Mouse (Mus musculus): ENCODE results near the gene Fam129b.

The Fam129b gene

DNA sequence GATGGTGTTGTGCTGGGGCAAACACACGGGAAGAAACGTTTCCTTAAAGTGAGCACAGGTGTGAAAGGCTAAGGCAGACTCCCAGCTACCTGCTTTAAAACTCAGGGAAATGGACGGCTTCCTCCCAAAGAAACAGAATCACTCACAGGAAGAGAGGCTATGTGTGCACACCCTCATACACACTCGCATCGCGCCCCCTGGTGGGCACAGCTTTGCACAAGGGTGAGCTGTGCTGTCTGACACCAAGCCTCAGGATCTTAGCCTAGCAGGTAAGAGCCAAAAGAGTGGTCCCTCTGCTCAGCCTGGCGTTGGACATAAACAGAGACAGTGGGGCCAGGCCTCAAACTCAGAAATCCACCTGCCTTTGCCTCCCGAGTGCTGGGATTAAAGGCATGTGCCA lies 21.7 kb upstream of the Fam129b start:
- ChIA-PET CTCF (interaction anchor here (0.5 to 5.9 kb wide), 68 partner anchors 9 to 594 kb away, joined by 3 to 98 read pairs (median 5); partner anchors contain the start of genes Tor2a (in 2 of the 4), Cfap157 (in 1 of the 4), Eng (in 1 of the 4) and Pip5kl1 (in 1 of the 4)), POLR2A (interaction anchor here in 3 of 4 experiments (0.7 to 1.7 kb wide), 12 partner anchors 12 to 146 kb away, joined by 3 to 6 read pairs (median 4); partner anchors contain the start of genes Lrsam1 (in 1 of the 3), Rpl12 (in 1 of the 3) and Tor2a (in 1 of the 3))

DNA sequence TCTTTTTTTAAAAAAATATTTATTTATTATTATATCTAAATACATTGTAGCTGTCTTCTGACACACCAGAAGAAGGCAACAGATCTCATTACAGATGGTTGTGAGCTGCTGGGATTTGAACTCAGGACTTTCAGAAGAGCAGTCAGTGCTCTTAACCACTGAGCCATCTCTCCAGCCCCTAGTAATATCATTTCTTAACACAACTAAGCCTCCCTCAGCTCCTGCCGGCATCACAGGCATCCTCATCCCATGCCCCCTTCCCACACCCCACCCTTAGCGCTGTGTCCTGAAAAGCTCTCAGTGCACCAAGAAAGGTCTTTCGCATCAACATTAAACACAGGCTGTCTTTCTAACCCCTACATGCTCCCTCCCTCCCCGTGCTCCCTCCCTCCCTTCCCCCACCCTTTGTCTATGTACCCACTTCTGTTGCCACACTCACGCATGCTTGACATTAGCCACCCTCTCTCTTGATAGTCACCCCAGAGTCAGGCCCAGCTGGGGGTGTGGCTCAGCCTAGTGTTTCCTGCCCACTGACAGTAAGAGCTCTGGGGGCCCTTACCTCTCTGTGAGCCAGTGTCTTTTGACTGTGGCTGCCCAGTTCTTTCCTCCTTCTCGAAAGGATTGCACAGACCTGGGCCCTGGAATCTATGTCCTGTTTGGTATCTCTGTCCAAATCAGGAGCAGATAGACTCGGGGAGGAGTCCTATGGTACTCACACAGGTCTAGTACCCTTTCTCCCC lies 20.7 kb upstream of the Fam129b start:
- POLR2A ChIA-PET, result interaction anchor here in 3 of 4 experiments (0.5 to 1.7 kb wide), 6 partner anchors 73 to 128 kb away, joined by 3 to 7 read pairs (median 4); no protein-coding TSS in a partner anchor

GRCm38 (mm10) chr2:32855790-32856465 lies 20.0 kb upstream of the Fam129b start:
- CTCF ChIA-PET, result interaction anchor here in 3 of 4 experiments (0.5 to 5.9 kb wide), 13 partner anchors 10 to 454 kb away, joined by 3 to 98 read pairs (median 5); no protein-coding TSS in a partner anchor

More for the DNA sequence above, 20.7 kb upstream of the Fam129b start:
- CTCF ChIA-PET, result interaction anchor here (0.7 to 5.9 kb wide), 28 partner anchors 10 to 453 kb away, joined by 3 to 98 read pairs (median 6); partner anchors contain the start of gene Tor2a (in 1 of the 4)

DNA sequence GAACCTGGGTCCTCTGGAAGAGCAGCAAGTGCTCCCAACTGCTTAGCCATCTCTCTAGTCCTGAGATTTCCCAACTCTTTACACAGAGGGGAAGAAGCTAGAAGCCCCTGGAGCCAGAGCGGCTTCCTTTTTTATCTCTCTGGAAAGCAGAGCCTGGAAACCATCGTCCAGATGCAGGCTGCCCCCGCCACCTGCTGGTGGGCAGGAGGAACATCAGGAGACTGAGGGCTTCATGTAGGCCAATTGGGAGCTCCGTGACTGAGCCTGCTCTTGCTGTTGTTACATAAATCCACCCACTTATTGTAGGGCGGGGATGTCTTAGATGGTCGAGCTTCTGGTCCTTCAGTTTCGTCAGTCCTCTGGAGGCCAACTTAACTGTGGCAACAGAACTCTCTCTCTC lies 18.3 kb upstream of the Fam129b start:
- CTCF ChIA-PET, result interaction anchor here (0.5 to 1.5 kb wide), 148 partner anchors 8 to 590 kb away, joined by 3 to 74 read pairs (median 4); partner anchors contain the start of genes Tor2a (in 3 of the 4), Stxbp1 (in 2 of the 4), Cfap157 (in 1 of the 4) and Fpgs (in 1 of the 4)
- POLR2A ChIA-PET, result interaction anchor here (0.6 to 1.5 kb wide), 35 partner anchors 14 to 1296 kb away, joined by 3 to 9 read pairs (median 3); partner anchors contain the start of genes Lrsam1 (in 1 of the 4), Rpl12 (in 1 of the 4), Slc2a8 (in 1 of the 4) and St6galnac4 (in 1 of the 4)

More at GRCm38 (mm10) chr2:32855790-32856465, 20.0 kb upstream of the Fam129b start:
- POLR2A ChIA-PET, result interaction anchor here in 2 of 4 experiments (0.5 to 1.6 kb wide), 3 partner anchors 73 to 113 kb away, joined by 3 to 7 read pairs (median 5); no protein-coding TSS in a partner anchor

DNA sequence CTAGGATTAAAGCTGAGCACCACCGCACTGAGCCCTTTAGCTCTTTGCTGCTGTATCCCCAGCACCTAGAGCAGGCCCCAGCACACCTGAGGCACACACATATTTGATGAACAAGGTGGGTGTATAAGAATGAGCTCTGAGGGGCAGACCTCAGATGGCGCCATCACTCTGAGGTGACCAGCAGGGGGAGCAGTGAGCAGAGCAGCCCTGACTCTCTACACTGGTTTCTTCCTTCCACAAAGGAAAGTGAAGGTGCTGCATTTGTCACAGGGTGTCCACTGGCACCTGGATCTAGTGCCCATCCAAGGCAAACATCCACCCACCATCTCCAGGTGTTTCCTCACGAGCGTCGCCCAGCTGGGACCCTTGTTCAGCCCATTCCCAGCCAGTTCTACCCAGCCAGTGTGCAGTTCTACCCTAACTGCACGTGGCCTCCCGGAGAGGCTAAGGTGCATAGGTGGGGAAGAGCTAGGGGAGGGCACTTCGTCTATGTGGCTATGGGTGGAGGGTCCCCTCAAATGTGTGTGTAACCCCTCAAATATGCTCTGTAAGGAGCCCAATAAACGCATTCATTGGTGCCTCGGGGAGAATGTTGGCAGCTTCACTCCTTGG lies 16.8 kb upstream of the Fam129b start:
- POLR2A ChIA-PET, result interaction anchor here in 3 of 4 experiments (0.6 to 2.4 kb wide), 30 partner anchors 9 to 288 kb away, joined by 3 to 26 read pairs (median 4); partner anchors contain the start of genes Lrsam1 (in 3 of the 3), Rpl12 (in 3 of the 3), Dpm2 (in 1 of the 3) and St6galnac4 (in 1 of the 3)

DNA sequence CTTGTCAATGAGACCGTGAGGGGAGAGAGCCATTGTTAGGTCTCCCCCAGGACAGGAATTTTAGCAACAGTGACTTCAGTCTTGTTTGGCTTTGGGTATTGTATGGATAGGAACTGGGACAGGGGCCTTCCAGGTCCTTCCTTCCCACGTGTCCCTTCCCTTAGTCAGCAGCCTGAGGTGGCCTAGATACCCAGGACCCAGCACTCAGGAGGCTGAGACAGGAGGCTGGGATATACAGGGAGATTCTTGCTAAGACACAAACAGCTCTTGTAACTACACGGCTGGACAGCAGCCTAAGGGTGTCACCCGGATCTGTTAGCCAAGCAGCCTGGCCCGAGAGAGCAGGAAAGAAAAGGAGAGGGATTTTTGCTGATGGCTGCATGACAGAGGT lies 16.3 kb upstream of the Fam129b start:
- POLR2A ChIA-PET, result interaction anchor here in 3 of 4 experiments (0.6 to 2.4 kb wide), 33 partner anchors 8 to 289 kb away, joined by 3 to 26 read pairs (median 4); partner anchors contain the start of genes Lrsam1 (in 3 of the 3), Rpl12 (in 3 of the 3), Dpm2 (in 1 of the 3) and St6galnac4 (in 1 of the 3)
- CTCF ChIA-PET, result interaction anchor here (0.5 to 3.1 kb wide), 94 partner anchors 8 to 740 kb away, joined by 3 to 110 read pairs (median 4); partner anchors contain the start of genes Tor2a (in 2 of the 4) and Garnl3 (in 1 of the 4)

More for the DNA sequence above, 16.8 kb upstream of the Fam129b start:
- CTCF ChIA-PET, result interaction anchor here (0.5 to 3.1 kb wide), 104 partner anchors 8 to 1272 kb away, joined by 3 to 110 read pairs (median 4); partner anchors contain the start of genes Tor2a (in 2 of the 4), Cdk9 (in 1 of the 4) and Garnl3 (in 1 of the 4)

DNA sequence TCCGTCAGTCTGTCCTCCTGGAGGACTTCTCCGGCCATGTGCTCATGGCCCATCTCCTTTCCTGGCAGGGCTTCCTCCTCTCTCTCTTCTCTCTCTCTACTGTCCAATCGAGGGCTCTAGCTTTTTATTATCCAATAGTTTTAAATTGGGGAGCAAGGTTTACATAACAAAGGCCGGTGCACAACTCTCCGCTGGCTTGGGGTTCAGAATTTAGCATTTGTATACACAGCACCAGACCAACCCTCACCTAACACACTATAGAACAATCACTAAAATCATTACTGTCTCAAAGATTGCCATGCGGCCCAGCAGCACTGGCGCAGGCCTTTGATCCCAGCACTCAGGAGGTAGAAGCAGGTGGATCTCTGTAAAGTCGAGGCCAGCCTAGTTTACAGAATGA lies 15.1 kb upstream of the Fam129b start:
- ChIA-PET POLR2A (interaction anchor here in 3 of 4 experiments (0.9 to 2.4 kb wide), 16 partner anchors 9 to 121 kb away, joined by 3 to 26 read pairs (median 4); partner anchors contain the start of genes Lrsam1 (in 2 of the 3), Rpl12 (in 2 of the 3), Slc2a8 (in 1 of the 3) and Tor2a (in 1 of the 3)), CTCF (interaction anchor here (0.5 to 3.1 kb wide), 16 partner anchors 9 to 171 kb away, joined by 3 to 110 read pairs (median 11); no protein-coding TSS in a partner anchor)

- POLR2A ChIA-PET, result interaction anchor here in 1 of 4 experiments (1.3 kb wide), 1 partner anchor 65 kb away, joined by 4 read pairs; no protein-coding TSS in a partner anchor
- CTCF ChIA-PET, result interaction anchor here in 2 of 4 experiments (1.4 to 1.8 kb wide), 2 partner anchors 65 to 67 kb away, joined by 4 to 9 read pairs (median 7); no protein-coding TSS in a partner anchor
These were observed 12.6 kb upstream of the Fam129b start for GRCm38 (mm10) chr2:32863317-32863716.

DNA sequence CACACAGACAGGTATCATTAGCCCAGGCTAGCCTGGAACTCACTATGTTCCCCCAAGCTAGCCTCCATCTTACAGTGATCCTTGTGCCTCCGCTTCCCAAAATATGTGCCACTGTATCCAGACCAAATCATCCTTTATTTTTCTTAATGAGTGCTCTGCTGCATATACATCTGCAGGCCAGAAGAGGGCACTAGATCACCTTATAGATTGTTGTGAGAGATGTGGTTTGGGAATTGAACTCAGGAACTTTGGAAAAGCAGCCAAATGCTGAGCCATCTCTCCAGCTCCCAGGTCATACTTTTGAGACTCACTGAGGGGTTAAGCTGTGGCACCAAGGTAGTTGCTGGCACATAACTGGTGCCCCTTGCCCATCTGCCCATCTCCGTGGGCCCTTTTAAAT lies 11.2 kb upstream of the Fam129b start:
- POLR2A ChIA-PET, result interaction anchor here in 3 of 4 experiments (0.6 to 1.9 kb wide), 12 partner anchors 20 to 1773 kb away, joined by 3 to 13 read pairs (median 4); partner anchors contain the start of genes Lrsam1 (in 1 of the 3) and Rpl12 (in 1 of the 3)
- CTCF ChIA-PET, result interaction anchor here (0.6 to 5.0 kb wide), 17 partner anchors 10 to 83 kb away, joined by 3 to 56 read pairs (median 4); no protein-coding TSS in a partner anchor

- CTCF ChIA-PET, result interaction anchor here (0.6 to 5.0 kb wide), 8 partner anchors 8 to 61 kb away, joined by 3 to 56 read pairs (median 5); no protein-coding TSS in a partner anchor
- POLR2A ChIA-PET, result interaction anchor here in 3 of 4 experiments (0.6 to 2.0 kb wide), 8 partner anchors 8 to 558 kb away, joined by 3 to 6 read pairs (median 3); no protein-coding TSS in a partner anchor
These were observed 8.6 kb upstream of the Fam129b start for GRCm38 (mm10) chr2:32867354-32867753.

- POLR2A ChIA-PET, result interaction anchor here in 3 of 4 experiments (0.5 to 1.5 kb wide), 7 partner anchors 22 to 238 kb away, joined by 3 to 6 read pairs (median 3); no protein-coding TSS in a partner anchor
- CTCF ChIA-PET, result interaction anchor here in 3 of 4 experiments (0.6 to 1.7 kb wide), 4 partner anchors 11 to 571 kb away, joined by 3 to 8 read pairs (median 4); no protein-coding TSS in a partner anchor
These were observed 6.1 kb upstream of the Fam129b start for GRCm38 (mm10) chr2:32869721-32870274.

- POLR2A ChIA-PET, result interaction anchor here (0.6 to 1.5 kb wide), 8 partner anchors 37 to 239 kb away, joined by 3 to 6 read pairs (median 4); no protein-coding TSS in a partner anchor
- CTCF ChIA-PET, result interaction anchor here (0.5 to 1.7 kb wide), 14 partner anchors 12 to 1061 kb away, joined by 3 to 10 read pairs (median 4); no protein-coding TSS in a partner anchor
These were observed 5.4 kb upstream of the Fam129b start for GRCm38 (mm10) chr2:32870275-32871100.

DNA sequence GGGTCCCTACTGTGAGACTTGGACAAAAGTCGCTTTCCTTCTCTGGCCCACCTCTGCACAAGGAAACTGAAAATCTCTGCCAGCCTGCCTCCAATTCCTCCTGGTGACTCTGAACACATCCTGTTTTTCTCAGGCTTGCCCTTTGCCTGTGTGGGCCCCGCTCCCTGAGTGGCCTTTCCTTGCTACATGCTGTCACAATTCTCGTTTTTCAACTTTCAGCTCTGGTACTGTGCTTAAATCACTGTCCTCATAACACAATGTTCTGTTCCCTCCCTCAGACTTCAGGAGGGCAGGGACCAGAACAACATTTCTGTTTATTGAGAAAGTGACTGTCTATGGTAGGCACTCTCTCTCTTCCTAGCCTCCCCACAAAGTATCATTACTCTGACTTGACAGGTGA lies 1.8 kb upstream of the Fam129b start:
- POLR2A ChIA-PET, result interaction anchor here in 3 of 4 experiments (0.9 to 4.1 kb wide), 9 partner anchors 12 to 88 kb away, joined by 3 to 18 read pairs (median 6); partner anchors contain the start of genes Lrsam1 (in 1 of the 3) and Rpl12 (in 1 of the 3)
- CTCF ChIA-PET, result interaction anchor here (0.7 to 3.8 kb wide), 12 partner anchors 15 to 95 kb away, joined by 3 to 14 read pairs (median 4); no protein-coding TSS in a partner anchor

DNA sequence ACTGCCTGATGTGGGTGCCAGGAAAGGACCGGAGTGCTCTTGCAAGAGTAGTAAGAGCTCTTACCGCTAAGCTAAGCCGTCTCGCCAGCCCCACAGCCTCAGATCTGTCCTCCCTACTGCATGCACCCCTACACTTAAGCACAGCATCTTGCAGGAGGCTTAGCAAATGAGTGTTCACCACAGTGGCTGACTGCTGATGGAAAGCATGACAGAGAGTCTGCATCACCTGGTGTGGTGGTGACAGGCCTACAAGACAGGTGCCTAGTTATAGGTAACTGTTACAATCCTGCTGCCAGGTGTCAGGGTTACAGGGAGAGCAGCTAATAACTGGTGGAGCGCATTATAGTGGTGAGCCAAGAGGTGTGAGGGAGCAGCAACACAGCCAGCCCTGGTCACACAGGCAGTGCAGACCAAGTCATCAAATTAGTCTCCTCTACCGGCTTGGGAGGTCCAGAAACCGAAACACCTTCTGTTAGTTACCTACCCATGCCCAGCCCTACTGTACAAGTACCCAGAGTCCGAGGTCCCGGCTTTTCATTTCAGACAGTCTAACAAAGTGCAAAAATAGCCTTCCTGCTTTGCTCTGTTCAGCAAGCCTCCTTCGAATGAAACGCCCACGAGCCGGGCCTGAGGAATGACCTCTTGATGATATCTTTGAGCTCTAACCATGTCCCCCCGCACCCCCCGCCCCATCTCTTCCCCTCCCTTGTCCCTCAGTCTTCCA lies 801 bp upstream of the Fam129b start:
- ChIA-PET CTCF (interaction anchor here (0.7 to 3.8 kb wide), 16 partner anchors 9 to 96 kb away, joined by 3 to 14 read pairs (median 4); no protein-coding TSS in a partner anchor), POLR2A (interaction anchor here (0.5 to 4.1 kb wide), 19 partner anchors 9 to 328 kb away, joined by 3 to 18 read pairs (median 3); partner anchors contain the start of genes Lrsam1 (in 2 of the 4) and Rpl12 (in 2 of the 4))

Data from embryonic stem cell, embryonic (primary cell).